Mouse (Mus musculus) lung, embryonic 15.5 days (tissue): ENCODE data around the gene Stk39. TPM values are rescaled to one million over a fixed set of nuclear protein-coding genes. Genes with fewer than 3 reads are reported as not detected.

Experiments
- ATAC-seq: fragments of 200-750 bp; cut with Nextera tagmentation; 2 replicates; pipeline ENCODE4 v1.8.0; 2017; ENCODE audit warnings: moderate number of reproducible peaks, borderline replicate concordance; ENCODE audit not compliant: low FRiP score, low TSS enrichment; ENCODE audit errors: extremely low read depth
- H3K27ac ChIP-seq: fragments of 300-500 bp; sonication (generic); 2 replicates; pipeline ENCODE4 v1.5.1; 2015; ENCODE audit warnings: moderate library complexity, mild to moderate bottlenecking, inconsistent platforms
- H3K27me3 ChIP-seq: fragments of 300-500 bp; sonication (generic); 2 replicates; pipeline ENCODE4 v1.6.1; 2015; ENCODE audit warnings: inconsistent platforms
- H3K36me3 ChIP-seq: fragments of 300-500 bp; sonication (generic); 2 replicates; pipeline ENCODE4 v1.6.1; 2015; ENCODE audit warnings: inconsistent platforms
- H3K4me1 ChIP-seq: fragments of 300-500 bp; sonication (generic); 2 replicates; pipeline ENCODE4 v1.6.1; 2015; ENCODE audit warnings: inconsistent platforms
- H3K4me2 ChIP-seq: fragments of 300-500 bp; sonication (generic); 2 replicates; pipeline ENCODE4 v1.6.1; 2015; ENCODE audit warnings: inconsistent platforms, mild to moderate bottlenecking, moderate library complexity
- H3K4me3 ChIP-seq: fragments of 300-500 bp; sonication (generic); 2 replicates; pipeline ENCODE4 v1.5.1; 2015; ENCODE audit warnings: mild to moderate bottlenecking, inconsistent platforms
- H3K9ac ChIP-seq: fragments of 300-500 bp; sonication (generic); 2 replicates; pipeline ENCODE4 v1.6.1; 2015; ENCODE audit warnings: inconsistent platforms
- H3K9me3 ChIP-seq: fragments of 300-500 bp; sonication (generic); 2 replicates; pipeline ENCODE4 v1.6.1; 2016; ENCODE audit warnings: inconsistent platforms
- WGBS: fragments of 180-500 bp; shearing (Covaris S2); methylation state at CpG from one replicate; pipeline ENCODE4 v1.1.7; 2015; 5-methylcytosine and 5-hydroxymethylcytosine counted together
- polyA plus RNA-seq: library from polyadenylated mRNA; unstranded; fragments of >200 nt; fragmentation: Nextera tagmentation; extraction: Ambion mirVana; gene quantifications from 2 replicates; pipeline ENCODE4 v1.2.1, GENCODE M21; 2015

Stk39 gene
- polyA plus RNA-seq, 1 experiment from 2014 or later, result 19.3 TPM

- Histone ChIP-seq H3K27ac (no peak overlapping the region), H3K9me3 (no peaks in the 10 kb centered on the region), H3K27me3 (no peaks in the 10 kb centered on the region), H3K4me3 (no peak overlapping the region), H3K36me3 (no peaks in the 10 kb centered on the region), H3K4me1 (0 out of 2 replicates have a peak, but pooled peaks cover 3% of the 10 kb centered on the region), H3K9ac (no peak overlapping the region), H3K4me2 (no peak overlapping the region)
- ATAC-seq, result no peak
- 76% methylated on average over 12 of the region's 12 CpGs for WGBS
Measured at GRCm38 (mm10) chr2:68348966-68349365, 123.1 kb downstream of the Stk39 start.

- ATAC-seq, result no peak
- Histone ChIP-seq H3K4me2 (no peak overlapping the region), H3K4me1 (0 out of 2 replicates have a peak, but pooled peaks cover 3% of the 10 kb centered on the region), H3K27ac (no peak overlapping the region), H3K9ac (no peak overlapping the region), H3K9me3 (no peaks in the 10 kb centered on the region), H3K27me3 (no peaks in the 10 kb centered on the region), H3K4me3 (no peak overlapping the region), H3K36me3 (no peaks in the 10 kb centered on the region)
- 51% methylated on average over 8 of the region's 8 CpGs for WGBS
Measured at GRCm38 (mm10) chr2:68346606-68347237, 125.3 kb downstream of the Stk39 start.

- Histone ChIP-seq H3K36me3 (no peaks in the 10 kb centered on the region), H3K9me3 (no peaks in the 10 kb centered on the region), H3K4me2 (no peak overlapping the region), H3K27me3 (no peaks in the 10 kb centered on the region), H3K4me1 (0 out of 2 replicates have a peak, but pooled peaks cover 3% of the 10 kb centered on the region), H3K9ac (no peak overlapping the region), H3K4me3 (no peak overlapping the region), H3K27ac (no peak overlapping the region)
- no peak for ATAC-seq
- WGBS, result 64% methylated on average over 9 of the region's 9 CpGs
Measured at GRCm38 (mm10) chr2:68345269-68345668, 126.8 kb downstream of the Stk39 start.

DNA sequence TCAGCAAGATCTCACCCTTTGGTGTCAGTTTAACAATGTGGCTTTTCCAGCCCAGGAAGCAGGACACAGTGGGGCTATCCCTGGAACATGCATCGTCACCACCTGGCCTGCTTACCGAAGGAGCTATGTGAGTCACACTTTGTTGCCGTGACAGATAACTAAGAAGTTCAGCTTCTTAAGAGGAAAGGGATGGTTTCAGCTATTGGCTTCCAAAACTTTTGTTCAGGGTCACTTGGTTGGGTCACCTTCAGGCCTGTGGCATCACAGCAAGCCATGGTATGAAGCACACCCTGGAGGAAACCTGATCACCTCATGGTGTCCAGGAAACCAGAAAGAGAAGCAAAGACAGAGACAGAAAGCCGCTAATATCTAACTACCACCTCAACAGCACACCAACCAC is 128.3 kb downstream of the Stk39 start:
- H3K9me3 ChIP-seq, result no peaks in the 10 kb centered on the region
- H3K4me2 ChIP-seq, result no peak overlapping the region
- H3K9ac ChIP-seq, result no peak overlapping the region
- 91% methylated on average over 4 of the region's 4 CpGs for WGBS
- no peaks in the 10 kb centered on the region for H3K36me3 ChIP-seq
- no peaks in the 10 kb centered on the region for H3K4me1 ChIP-seq
- no peak overlapping the region for H3K27ac ChIP-seq
- H3K4me3 ChIP-seq, result no peak overlapping the region
- H3K27me3 ChIP-seq, result no peaks in the 10 kb centered on the region
- ATAC-seq, result no peak

DNA sequence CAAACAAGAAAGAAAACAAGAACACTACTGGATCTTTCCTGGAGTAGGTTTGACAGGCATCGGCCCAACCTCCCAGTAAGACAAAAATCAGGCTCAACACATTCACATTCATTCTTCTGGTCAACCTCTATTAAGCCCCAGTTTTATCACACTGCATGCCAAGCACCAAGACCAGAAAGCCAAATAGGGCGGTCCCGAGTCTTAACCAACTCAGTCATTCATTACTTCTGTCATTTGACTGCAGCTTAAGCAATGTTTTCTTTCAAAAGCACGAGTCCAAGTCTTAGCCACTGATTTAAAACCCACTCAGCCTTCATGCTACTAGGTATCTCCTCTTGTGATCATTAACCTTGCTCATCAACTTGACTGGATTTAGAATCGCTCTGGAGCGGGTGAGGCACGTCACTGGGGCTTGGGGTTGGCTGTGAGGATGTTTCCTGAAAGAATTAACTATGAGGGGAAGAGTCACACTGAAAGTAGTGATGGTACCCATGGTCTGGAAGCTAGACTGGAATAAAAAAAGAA is 129.9 kb downstream of the Stk39 start:
- no peaks in the 10 kb centered on the region for H3K9me3 ChIP-seq
- H3K36me3 ChIP-seq, result no peaks in the 10 kb centered on the region
- no peaks in the 10 kb centered on the region for H3K27me3 ChIP-seq
- ATAC-seq, result no peak
- no peak overlapping the region for H3K4me3 ChIP-seq
- 81% methylated on average over 7 of the region's 7 CpGs for WGBS
- H3K4me1 ChIP-seq, result no peaks in the 10 kb centered on the region
- H3K4me2 ChIP-seq, result no peak overlapping the region
- no peak overlapping the region for H3K9ac ChIP-seq
- no peak overlapping the region for H3K27ac ChIP-seq

- Histone ChIP-seq H3K4me1 (no peaks in the 10 kb centered on the region), H3K4me2 (no peak overlapping the region), H3K9ac (no peak overlapping the region), H3K27ac (no peak overlapping the region), H3K9me3 (no peaks in the 10 kb centered on the region), H3K36me3 (no peaks in the 10 kb centered on the region), H3K27me3 (no peaks in the 10 kb centered on the region), H3K4me3 (no peak overlapping the region)
- WGBS, result 82% methylated on average over 6 of the region's 6 CpGs
- no peak for ATAC-seq
Measured at GRCm38 (mm10) chr2:68336913-68337312, 135.2 kb downstream of the Stk39 start.

GRCm38 (mm10) chr2:68334945-68335344 is 137.1 kb downstream of the Stk39 start:
- H3K9ac ChIP-seq, result no peak overlapping the region
- no peaks in the 10 kb centered on the region for H3K4me1 ChIP-seq
- H3K27me3 ChIP-seq, result no peaks in the 10 kb centered on the region
- no peak overlapping the region for H3K27ac ChIP-seq
- 89% methylated on average over 5 of the region's 5 CpGs for WGBS
- no peak overlapping the region for H3K4me2 ChIP-seq
- H3K4me3 ChIP-seq, result no peak overlapping the region
- H3K36me3 ChIP-seq, result no peaks in the 10 kb centered on the region
- ATAC-seq, result no peak
- no peaks in the 10 kb centered on the region for H3K9me3 ChIP-seq

DNA sequence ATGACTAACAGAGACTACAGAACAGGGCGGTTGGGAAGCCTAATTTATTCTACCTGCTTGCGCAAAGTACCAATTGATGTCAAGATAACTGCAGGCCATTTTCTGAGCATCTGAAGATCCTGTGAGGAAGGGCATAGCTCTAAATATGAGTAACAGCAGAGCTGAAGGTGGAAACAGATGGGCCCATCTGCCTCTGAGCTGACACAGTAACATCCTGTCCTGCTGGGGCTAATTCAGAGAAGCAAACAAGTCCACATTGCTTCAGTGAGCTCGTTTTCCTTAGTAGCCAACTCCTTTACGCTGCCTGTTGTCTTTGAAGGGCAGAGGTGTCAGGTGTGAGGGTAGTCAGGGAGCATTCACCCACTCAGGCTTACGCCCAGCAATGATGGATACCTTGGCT is 146.8 kb downstream of the Stk39 start:
- Histone ChIP-seq H3K9me3 (no peaks in the 10 kb centered on the region), H3K4me3 (no peak overlapping the region), H3K27me3 (no peaks in the 10 kb centered on the region), H3K36me3 (no peaks in the 10 kb centered on the region), H3K4me1 (peaks cover 5% of the 10 kb centered on the region; the same call in 1 of the 2 replicates), H3K27ac (no peak overlapping the region), H3K9ac (no peak overlapping the region), H3K4me2 (no peak overlapping the region)
- 67% methylated on average over 5 of the region's 5 CpGs for WGBS
- no peak for ATAC-seq

DNA sequence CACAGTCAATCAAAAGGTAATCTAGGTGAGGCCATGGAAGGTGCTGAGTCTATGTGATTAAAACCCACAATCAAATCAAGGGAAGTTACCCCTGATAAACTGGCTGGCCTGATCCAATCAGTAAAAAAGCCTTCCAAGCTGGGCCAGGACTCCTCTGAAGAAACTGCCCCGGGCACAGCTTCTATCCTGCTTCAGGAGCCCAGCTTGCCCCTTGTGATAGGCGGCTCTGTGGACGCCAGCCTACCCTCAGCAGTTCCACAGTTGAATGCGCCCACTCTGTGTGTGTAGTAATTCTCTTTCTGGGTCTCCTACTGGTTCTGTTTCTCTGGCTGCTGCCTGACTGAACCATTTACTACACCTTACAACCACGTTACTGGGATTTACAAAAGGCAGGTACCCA is 150.8 kb downstream of the Stk39 start:
- Histone ChIP-seq H3K27me3 (no peaks in the 10 kb centered on the region), H3K4me2 (no peak overlapping the region), H3K27ac (no peak overlapping the region), H3K9ac (no peak overlapping the region), H3K4me1 (peaks cover 9% of the 10 kb centered on the region; the same call in 1 of the 2 replicates), H3K9me3 (no peaks in the 10 kb centered on the region), H3K4me3 (no peak overlapping the region), H3K36me3 (no peaks in the 10 kb centered on the region)
- ATAC-seq, result no peak
- WGBS, result 87% methylated on average over 5 of the region's 5 CpGs

- Histone ChIP-seq H3K4me1 (peaks cover 9% of the 10 kb centered on the region; the same call in 1 of the 2 replicates), H3K36me3 (no peaks in the 10 kb centered on the region), H3K9me3 (no peaks in the 10 kb centered on the region), H3K27ac (no peak overlapping the region), H3K27me3 (no peaks in the 10 kb centered on the region), H3K9ac (no peak overlapping the region), H3K4me2 (no peak overlapping the region), H3K4me3 (no peak overlapping the region)
- no peak for ATAC-seq
- 26% methylated on average over 10 of the region's 10 CpGs for WGBS
Measured at GRCm38 (mm10) chr2:68320670-68321069, 151.4 kb downstream of the Stk39 start.

DNA sequence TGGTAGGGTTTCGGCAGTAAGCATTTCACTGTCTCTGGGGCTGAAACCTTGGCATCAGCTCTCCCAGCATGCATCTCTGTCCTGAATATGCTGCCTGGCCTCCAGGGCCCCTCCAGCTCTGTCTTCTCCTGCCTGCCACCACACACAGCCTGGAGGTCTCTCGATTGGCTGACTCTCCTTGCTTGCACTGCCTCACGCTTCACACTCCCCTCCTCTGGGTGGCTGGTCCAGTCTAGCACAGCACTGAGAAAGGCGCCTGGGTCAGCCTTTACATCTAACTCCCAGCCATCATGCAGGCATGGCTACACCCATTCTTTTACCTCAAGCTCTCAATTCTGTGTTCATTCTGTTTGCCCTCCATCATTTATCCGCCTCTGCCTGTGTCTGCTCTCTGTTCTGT is 153.6 kb downstream of the Stk39 start:
- Histone ChIP-seq H3K4me1 (peaks cover 9% of the 10 kb centered on the region; the same call in 1 of the 2 replicates), H3K36me3 (no peaks in the 10 kb centered on the region), H3K4me2 (no peak overlapping the region), H3K4me3 (no peak overlapping the region), H3K27me3 (no peaks in the 10 kb centered on the region), H3K27ac (no peak overlapping the region), H3K9ac (no peak overlapping the region), H3K9me3 (no peaks in the 10 kb centered on the region)
- no peak for ATAC-seq
- 75% methylated on average over 5 of the region's 5 CpGs for WGBS

DNA sequence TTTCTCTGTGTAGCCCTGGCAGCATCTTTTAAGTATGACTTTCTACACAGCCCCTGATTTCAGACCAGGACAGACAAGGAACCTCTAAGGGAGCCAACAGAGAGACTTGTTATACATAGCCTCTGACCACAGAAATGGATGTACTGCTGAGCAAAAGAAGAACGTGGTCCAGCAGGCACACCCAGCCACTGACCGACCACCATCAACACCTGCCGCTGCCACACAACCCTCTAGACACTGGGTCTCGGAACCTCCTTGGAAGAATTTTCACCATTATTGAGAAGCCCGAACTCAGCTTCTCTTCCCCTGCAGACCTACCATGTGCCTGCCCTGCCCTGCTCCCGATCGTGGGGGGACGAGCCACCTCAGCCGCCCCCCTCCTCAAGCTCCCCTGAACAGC is 154.2 kb downstream of the Stk39 start:
- Histone ChIP-seq H3K36me3 (no peaks in the 10 kb centered on the region), H3K9me3 (no peaks in the 10 kb centered on the region), H3K27ac (no peak overlapping the region), H3K4me2 (no peak overlapping the region), H3K9ac (no peak overlapping the region), H3K4me3 (no peak overlapping the region), H3K4me1 (peaks cover 9% of the 10 kb centered on the region; the same call in 1 of the 2 replicates), H3K27me3 (no peaks in the 10 kb centered on the region)
- ATAC-seq, result no peak
- 87% methylated on average over 9 of the region's 9 CpGs for WGBS
